Mouse (Mus musculus) cortical plate, adult 2 months (tissue): ENCODE data around the gene Msi1.

Experiments
- CTCF ChIP-seq: fragments of 200-500 bp; IDR thresholded peaks from 2 replicates; pipeline ENCODE4 v1.5.1; 2011; ENCODE audit warnings: mild to moderate bottlenecking, control low read depth, low read length; ENCODE audit not compliant: insufficient read depth; ENCODE audit errors: extremely low read depth
- POLR2A ChIP-seq: fragments of 200-500 bp; IDR thresholded peaks from 2 replicates; pipeline ENCODE4 v1.6.1; 2011; ENCODE audit warnings: mild to moderate bottlenecking, low read length, control low read depth; ENCODE audit not compliant: insufficient read depth; ENCODE audit errors: extremely low read depth

DNA sequence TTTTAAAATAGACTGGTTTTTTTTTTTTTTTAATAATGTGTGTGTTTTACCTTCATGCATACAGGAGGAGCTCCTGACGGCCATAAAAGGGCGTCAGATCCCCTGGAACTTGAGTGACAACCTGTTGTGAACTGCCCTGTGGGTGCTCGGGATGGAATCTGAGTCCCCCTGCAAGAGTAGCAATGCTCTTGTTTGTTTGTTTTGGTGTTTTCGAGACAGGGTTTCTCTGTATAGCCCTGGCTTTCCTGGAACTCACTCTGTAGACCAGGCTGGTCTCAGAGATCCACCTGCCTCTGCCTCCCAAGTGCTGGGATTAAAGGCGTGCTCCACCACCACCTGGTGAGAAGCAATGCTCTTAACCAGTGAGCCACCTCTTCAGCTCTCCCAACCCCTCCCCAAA, 55.6 kb downstream of the Msi1 start:
- no peak for TF ChIP-seq POLR2A
- TF ChIP-seq CTCF = no peak
